Mouse (Mus musculus): ENCODE measurements at regions not wholly inside any gene's neighbourhood (a gene's known extent, or its start where the extent isn't known, plus 50 kb on each side); places are given as distances from the start of the nearest gene placed in this dataset.

- DNase-seq (ENCODE audit: low read depth, low spot score): no peak
These were observed 159.2 kb upstream of the Zfp706 start for GRCm38 (mm10) chr15:37166744-37167143.

DNA sequence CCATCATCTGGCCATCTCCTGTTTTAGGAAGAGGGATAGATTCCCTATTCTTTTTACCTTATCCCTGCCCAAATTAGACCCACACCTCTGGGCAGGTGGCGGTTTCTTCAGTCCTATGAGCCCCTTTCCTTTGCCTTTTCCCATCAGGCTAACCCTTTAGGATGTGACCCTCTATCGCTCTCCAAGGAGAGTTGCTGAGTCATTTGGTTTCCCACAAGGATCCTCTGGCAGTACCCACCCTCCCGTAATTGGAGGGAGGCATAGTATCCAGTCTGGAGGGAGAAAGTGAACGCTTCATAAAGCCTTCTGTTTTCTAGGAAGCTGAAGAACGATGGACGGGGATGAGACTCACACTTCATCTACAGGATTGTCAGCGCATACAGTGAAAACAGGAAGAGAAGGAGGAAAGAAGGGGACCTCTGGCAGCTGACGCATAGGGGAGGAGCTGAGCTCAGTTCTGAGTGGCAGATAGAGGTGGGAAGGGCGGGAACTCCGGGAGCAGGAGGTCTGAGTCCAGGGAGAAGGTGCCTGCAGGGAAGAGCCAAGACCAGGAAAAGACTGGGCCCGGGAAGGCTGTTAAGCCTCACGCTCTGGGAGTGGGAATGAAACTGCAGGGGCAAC is 158.4 kb upstream of the Zfp706 start:
- no peak for DNase-seq (ENCODE audit: low read depth, low spot score)

- DNase-seq (ENCODE audit: low read depth, low spot score): no peak
These were observed 157.6 kb upstream of the Zfp706 start for GRCm38 (mm10) chr15:37165216-37165615.

DNA sequence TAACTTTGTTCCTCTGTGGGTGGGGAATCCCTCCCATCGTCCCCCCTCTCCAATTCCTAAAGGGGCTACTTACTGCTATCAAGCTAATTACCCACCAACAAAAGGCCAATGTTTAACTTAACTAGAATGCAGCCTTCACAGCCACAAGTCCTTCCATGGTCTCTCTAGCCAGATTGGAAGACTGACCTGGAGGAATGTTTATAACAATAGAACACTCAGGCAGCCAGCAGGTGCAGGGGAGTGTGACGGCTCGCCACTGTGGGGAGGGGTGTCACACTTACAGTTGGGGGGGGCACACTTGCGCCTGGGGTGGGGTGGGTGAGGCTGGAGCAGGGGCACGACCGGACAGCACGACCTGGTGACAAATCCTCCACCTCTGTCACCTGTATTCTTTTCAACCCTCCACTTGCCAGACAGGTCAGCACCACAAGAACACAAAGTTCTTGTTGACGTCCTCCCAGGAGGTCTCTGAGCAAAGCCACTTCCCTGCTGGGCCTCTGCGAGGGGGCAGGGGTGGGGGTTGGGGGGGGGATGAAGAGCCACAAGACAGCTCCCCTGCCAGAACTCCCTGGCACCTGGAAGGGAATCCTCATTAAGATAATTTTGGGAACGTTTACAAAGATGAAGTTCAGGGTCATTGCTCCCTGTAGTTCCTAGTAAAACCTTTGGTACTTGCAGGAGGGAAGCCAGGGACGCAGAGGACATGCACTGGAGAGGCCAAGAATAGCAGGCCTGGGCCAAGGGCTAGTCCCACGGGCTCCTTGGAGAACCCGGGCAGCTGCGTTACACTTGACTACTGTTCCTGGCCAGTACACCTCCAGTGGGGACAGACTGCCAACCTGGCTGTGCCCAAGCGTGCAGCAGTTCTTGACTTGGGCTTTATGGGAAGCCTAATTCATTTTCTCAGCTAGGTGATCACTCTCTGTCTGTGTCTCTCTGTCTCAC is 156.9 kb upstream of the Zfp706 start:
- no peak for DNase-seq (ENCODE audit: low read depth, low spot score)

GRCm38 (mm10) chr15:37159956-37160355 is 152.4 kb upstream of the Zfp706 start:
- DNase-seq (ENCODE audit: low read depth, low spot score): no peak

DNA sequence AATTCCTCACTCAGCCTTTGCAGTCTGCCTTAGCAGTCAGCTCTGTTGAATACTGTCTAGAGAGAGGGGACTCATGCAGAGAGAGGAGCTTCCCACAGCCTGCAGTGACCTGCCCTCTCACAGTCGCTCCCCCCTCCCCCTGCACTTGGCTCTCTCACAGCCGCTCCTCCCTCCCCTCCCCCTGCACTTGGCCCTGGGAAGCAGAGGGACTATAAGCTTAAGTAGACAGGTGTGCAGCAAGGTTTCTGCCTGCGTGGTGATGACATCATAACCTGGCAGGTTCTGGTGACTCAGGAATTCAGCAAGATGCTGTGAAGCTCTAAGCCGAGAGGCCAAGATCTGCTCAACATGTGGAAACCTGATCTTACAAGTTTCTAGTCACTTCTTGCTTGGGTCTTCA is 151.8 kb upstream of the Zfp706 start:
- no peak for DNase-seq (ENCODE audit: low read depth, low spot score)

DNA sequence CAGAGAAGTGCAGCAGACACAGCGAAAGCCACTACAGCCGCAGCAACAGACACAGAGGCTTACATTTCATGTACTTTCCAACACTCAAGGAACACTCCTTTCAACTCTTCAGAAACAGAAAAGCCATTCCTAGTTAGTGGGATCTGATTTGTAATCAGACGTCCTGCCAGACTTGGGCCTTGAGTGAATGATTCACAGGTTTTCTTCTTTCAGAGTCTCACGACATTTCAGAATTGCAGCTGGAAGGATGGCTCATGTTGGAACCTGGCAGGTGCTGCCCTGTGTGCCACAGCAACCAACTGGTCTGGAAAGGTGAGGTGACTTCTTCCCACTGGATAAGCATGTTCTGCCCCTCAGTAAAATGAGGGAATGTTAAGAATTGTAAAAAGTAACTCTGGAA is 149.8 kb upstream of the Zfp706 start:
- DNase-seq (ENCODE audit: low read depth, low spot score): no peak

DNA sequence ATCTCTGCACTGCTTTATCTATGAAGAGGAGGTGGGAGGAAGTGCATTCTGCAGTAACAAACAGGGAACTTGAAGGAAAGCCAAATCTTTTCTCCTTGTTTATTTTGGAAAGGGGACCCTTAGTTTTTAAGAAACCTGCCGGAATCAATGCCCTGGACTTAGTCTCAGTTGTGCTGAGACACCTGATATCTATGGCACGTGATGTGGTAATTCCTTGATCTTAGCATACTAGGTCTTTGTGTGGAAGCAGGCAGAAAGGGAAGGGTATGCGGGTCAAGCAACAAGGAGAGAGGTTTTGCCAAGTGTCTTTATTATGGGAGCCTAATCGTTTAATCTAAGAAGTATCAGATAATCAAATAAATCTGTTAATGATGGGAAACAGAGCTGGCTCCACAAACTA is 147.4 kb upstream of the Zfp706 start:
- no peak for DNase-seq (ENCODE audit: low read depth, low spot score)

GRCm38 (mm10) chr15:37153177-37153576 is 145.6 kb upstream of the Zfp706 start:
- DNase-seq (ENCODE audit: low read depth, low spot score): no peak

- peak; percentile 34 for DNase-seq (ENCODE audit: low read depth, low spot score)
These were observed 128.1 kb upstream of the Zfp706 start for GRCm38 (mm10) chr15:37135590-37136164.

- DNase-seq (ENCODE audit: low read depth, low spot score): peak; percentile 19
These were observed 127.5 kb upstream of the Zfp706 start for GRCm38 (mm10) chr15:37134913-37135589.

DNA sequence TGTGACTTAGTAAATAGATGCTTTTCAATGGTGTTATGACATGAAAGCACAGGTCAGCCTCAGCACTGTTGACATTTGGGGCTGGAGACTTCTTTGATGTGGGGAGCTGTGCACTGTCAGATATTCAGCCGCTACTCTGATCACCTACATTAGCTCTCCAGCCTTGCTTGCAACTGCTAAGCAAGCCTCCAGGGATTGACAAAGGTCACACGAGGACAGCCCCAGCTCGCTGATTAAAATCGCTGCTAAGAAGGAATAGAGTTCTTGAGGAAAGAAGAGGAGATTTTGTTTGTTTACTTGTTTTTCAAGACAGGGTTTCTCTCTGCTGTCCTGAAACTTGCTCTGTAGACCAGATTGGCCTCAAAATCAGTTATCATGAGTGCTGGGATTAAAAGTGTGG is 126.8 kb upstream of the Zfp706 start:
- no peak for DNase-seq (ENCODE audit: low read depth, low spot score)

DNA sequence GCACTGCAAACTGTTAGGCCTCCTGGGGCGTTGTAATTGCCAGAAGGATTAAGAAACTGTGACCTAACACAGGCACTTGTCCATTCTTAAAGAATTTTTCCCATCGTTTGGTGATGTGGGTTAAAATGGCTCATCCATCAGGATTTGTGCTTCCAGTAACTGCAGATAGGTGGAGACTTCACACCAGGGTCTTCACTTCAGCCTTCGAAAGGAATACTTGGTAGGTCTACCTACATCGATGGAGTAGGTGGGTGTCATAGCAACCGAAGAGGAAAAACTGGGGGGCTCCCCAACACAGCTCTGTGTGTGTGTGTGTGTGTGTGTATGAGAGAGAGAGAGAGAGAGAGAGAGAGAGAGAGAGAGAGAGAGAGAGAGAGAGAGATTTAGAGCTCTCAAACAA is 126.3 kb upstream of the Zfp706 start:
- DNase-seq (ENCODE audit: low read depth, low spot score): no peak

- DNase-seq (ENCODE audit: low read depth, low spot score): no peak
These were observed 120.1 kb upstream of the Zfp706 start for GRCm38 (mm10) chr15:37127681-37128080.

- no peak for DNase-seq (ENCODE audit: low read depth, low spot score)
These were observed 119.6 kb upstream of the Zfp706 start for GRCm38 (mm10) chr15:37127170-37127569.

DNA sequence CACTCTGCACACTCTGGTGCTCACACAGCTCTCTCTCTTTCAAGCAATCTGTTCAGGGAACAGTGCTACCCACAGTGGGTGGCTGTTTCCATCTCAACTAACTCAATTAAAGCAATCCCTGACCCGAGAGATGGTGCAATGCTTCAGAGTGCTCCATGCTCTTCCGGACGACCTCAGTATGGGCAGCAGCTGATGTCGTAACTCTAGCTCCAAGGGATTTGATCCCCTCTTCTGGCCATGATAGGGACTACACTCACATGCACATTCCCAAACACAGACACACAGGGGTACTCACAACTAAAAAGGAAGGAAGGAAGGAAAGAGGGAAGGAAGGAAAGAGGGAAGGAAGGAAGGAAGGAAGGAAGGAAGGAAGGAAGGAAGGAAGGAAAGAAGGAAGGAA is 118.2 kb upstream of the Zfp706 start:
- DNase-seq (ENCODE audit: low read depth, low spot score): no peak

DNA sequence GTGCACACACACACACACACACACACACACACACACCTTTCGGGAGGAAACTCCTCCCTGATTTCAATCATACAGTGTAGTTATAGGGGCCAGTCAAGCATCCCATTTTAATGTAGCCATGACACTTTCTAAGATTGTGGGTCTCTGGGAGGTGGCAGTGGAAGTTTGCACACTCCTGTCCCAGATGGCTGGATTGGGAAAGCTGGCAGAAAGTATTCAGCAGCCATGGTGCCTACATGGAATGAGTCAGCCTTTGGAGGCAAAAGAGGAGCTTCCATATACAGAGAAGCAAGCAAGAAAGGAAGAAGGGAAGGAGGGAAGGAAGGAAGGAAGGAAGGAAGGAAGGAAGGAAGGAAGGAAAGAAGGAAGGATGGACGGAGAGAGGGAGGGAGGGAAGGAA is 117.4 kb upstream of the Zfp706 start:
- DNase-seq (ENCODE audit: low read depth, low spot score): no peak

GRCm38 (mm10) chr15:37124299-37124698 is 116.7 kb upstream of the Zfp706 start:
- no peak for DNase-seq (ENCODE audit: low read depth, low spot score)

- DNase-seq (ENCODE audit: low read depth, low spot score): peak; percentile 53
These were observed 112.8 kb upstream of the Zfp706 start for GRCm38 (mm10) chr15:37120381-37120780.

- peak; percentile 73 for DNase-seq (ENCODE audit: low read depth, low spot score)
These were observed 106.5 kb upstream of the Zfp706 start for GRCm38 (mm10) chr15:37114119-37114518.

DNA sequence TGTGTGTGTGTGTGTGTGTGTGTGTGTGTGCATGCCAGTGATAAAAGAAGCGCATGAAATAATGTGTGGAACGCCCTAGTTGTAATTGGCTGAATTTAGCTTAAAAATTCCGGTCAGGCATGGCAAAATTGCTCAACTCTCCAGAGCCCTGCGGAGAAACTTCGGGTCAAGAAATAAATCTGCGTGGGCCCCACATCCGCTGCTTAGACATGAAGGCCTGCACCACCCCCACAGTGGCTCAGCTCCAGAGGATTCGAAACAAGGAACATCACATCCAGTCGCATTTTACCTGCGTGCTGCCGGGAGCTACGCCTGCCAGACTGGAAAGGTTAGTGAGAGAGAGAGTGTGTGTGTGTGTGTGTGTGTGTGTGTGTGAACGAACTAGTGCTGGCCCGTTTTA is 102.9 kb upstream of the Zfp706 start:
- DNase-seq (ENCODE audit: low read depth, low spot score): no peak

DNA sequence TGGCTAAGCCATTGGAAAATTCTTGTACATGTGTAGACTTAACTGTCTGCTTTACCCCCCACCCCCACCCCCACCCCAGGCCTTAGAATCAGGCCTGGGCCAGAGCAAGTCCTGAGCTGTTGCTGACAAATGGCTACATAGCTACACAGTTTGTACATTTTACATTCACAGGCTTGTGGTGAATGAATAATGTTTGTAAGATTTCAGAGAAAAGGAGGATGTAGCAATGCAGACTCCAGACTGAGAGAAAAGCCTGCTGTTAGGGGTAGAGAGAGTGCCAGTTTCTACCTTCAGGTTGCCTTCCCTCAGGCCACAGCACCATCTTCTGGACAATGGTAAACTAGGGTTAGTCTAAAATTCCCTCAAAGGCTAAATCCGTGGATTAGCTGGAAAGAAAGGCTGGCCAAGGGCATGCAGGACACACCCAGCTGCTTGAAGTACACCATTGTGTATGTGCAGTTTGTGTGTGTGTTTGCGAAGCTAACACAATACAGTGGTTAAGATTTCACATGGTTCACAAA is 94.5 kb upstream of the Zfp706 start:
- DNase-seq (ENCODE audit: low read depth, low spot score): no peak

All from retina, postnatal 7 days (tissue).